In the genomic region with DNA sequence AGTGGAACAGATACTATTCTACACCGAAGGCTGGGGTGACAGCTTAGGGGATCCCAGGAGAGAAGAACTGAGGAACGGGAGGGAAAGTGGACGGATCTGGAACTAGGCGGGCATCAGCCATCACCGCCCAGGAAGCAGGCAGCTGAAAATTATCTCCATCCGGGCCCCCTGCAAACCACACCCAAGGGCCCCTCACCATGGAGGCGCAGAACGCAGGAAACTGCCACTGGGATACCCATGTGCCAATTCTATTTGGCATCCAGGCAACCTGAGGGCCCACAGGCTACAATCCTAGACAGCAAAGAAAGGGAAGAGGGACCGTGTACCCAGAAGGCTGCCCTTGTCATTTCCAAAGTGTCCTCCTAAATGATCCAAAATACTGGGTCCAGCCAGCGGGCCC, we compare ENCODE assay signal across 8 mouse cellular contexts. TPM values are rescaled to one million over a fixed set of nuclear protein-coding genes. Genes with fewer than 3 reads are reported as not detected.
DNase-seq lines count a peak whose midpoint lies in the region; ATAC-seq lines count a peak whose summit lies in the region.

No protein-coding gene starts in this region.

- ATAC-seq in erythroblast, adult 5-6 weeks (replicated peaks; ENCODE audit: low FRiP score, poor library complexity, severe bottlenecking), result no peak
- ATAC-seq in megakaryocyte, adult 5-6 weeks (ENCODE audit: poor library complexity, severe bottlenecking), result no peak
- ATAC-seq in limb, embryonic 11.5 days (ENCODE audit: insufficient number of reproducible peaks, low FRiP score, low TSS enrichment, low read depth), result no peak
- no peak for ATAC-seq in neural tube, embryonic 13.5 days (ENCODE audit: low read depth)

- H3K4me3 ChIP-seq in erythroblast, embryonic 14.5 days (replicated peaks), result peak overlapping the region; percentile 96
- peak overlapping the region; percentile 89 for H3K4me3 ChIP-seq in megakaryocyte, embryonic 14.5 days (replicated peaks)
- H3K4me3 ChIP-seq in limb, embryonic 11.5 days (ENCODE audit: low read depth, low read length), result no peak overlapping the region
- no peak overlapping the region for H3K4me3 ChIP-seq in neural tube, embryonic 13.5 days

- peaks cover 96% of the 10 kb centered on the region for H3K4me1 ChIP-seq in erythroblast, embryonic 14.5 days (ENCODE audit: control insufficient read depth)
- H3K4me1 ChIP-seq in megakaryocyte, embryonic 14.5 days, result peaks cover 88% of the 10 kb centered on the region
- H3K4me1 ChIP-seq in limb, embryonic 11.5 days (ENCODE audit: control insufficient read depth, insufficient read depth, low read length), result peaks cover 21% of the 10 kb centered on the region
- H3K4me1 ChIP-seq in neural tube, embryonic 13.5 days (replicated peaks), result peaks cover 89% of the 10 kb centered on the region

- peaks cover 96% of the 10 kb centered on the region for H3K36me3 ChIP-seq in erythroblast, embryonic 14.5 days (ENCODE audit: control insufficient read depth)
- H3K36me3 ChIP-seq in megakaryocyte, embryonic 14.5 days (replicated peaks; ENCODE audit: low read length), result peaks cover 51% of the 10 kb centered on the region
- H3K36me3 ChIP-seq in limb, embryonic 11.5 days (ENCODE audit: control insufficient read depth, insufficient read depth, low read length), result no peaks in the 10 kb centered on the region
- peaks cover 10% of the 10 kb centered on the region for H3K36me3 ChIP-seq in neural tube, embryonic 13.5 days

- no peaks in the 10 kb centered on the region for H3K27me3 ChIP-seq in erythroblast, embryonic 14.5 days (ENCODE audit: control insufficient read depth)
- no peaks in the 10 kb centered on the region for H3K27me3 ChIP-seq in megakaryocyte, embryonic 14.5 days (replicated peaks)
- no peaks in the 10 kb centered on the region for H3K27me3 ChIP-seq in limb, embryonic 11.5 days (ENCODE audit: control insufficient read depth, insufficient read depth, low read length)
- no peaks in the 10 kb centered on the region for H3K27me3 ChIP-seq in neural tube, embryonic 13.5 days

- no peaks in the 10 kb centered on the region for H3K9me3 ChIP-seq in erythroblast, embryonic 14.5 days (ENCODE audit: control insufficient read depth, low read length)
- H3K9me3 ChIP-seq in megakaryocyte, embryonic 14.5 days, result no peaks in the 10 kb centered on the region
- H3K9me3 ChIP-seq in limb, embryonic 11.5 days (ENCODE audit: control insufficient read depth, low read length), result no peaks in the 10 kb centered on the region
- H3K9me3 ChIP-seq in neural tube, embryonic 13.5 days, result no peaks in the 10 kb centered on the region

- H3K9ac ChIP-seq in limb, embryonic 11.5 days (ENCODE audit: low read length), result no peak overlapping the region
- peak overlapping the region; percentile 61; the same call in 1 of the 2 replicates for H3K9ac ChIP-seq in neural tube, embryonic 13.5 days

- no peak for DNase-seq in limb, embryonic 11.5 days (ENCODE audit: low spot score)
- no peak for DNase-seq in urinary bladder, postnatal 14 days (ENCODE audit: low spot score)
- no peak for DNase-seq in urinary bladder, postnatal 36 days (ENCODE audit: low spot score in 2 of 2)

- peak overlapping the region; percentile 65 for H3K27ac ChIP-seq in limb, embryonic 11.5 days (replicated peaks; ENCODE audit: low read depth, low read length)
- no peak overlapping the region for H3K27ac ChIP-seq in neural tube, embryonic 13.5 days (replicated peaks)

- peak overlapping the region; percentile 48 for H3K4me2 ChIP-seq in limb, embryonic 11.5 days (ENCODE audit: low read depth, severe bottlenecking)
- H3K4me2 ChIP-seq in neural tube, embryonic 13.5 days, result peak overlapping the region; percentile 45; the same call in 1 of the 2 replicates

- WGBS in limb, embryonic 11.5 days, result 86% methylated on average over 10 of the region's 10 CpGs
- WGBS in neural tube, embryonic 13.5 days, result 92% methylated on average over 10 of the region's 10 CpGs

RNA-seq across cellular contexts. Expression of gene Klf16, which starts 6.7 kb away (rescaled TPM):
- 19.9 and 21.2 TPM in 2 replicates for polyA plus RNA-seq in erythroblast, embryonic 14.5 days (2012)
- total RNA-seq in erythroblast, adult 5-6 weeks (2015; ENCODE audit: low replicate concordance), result 0.96 and 1.0 TPM in 2 replicates
- 2.3 and 4.2 TPM in 2 replicates for total RNA-seq in erythroblast, adult 5-6 weeks (2017; ENCODE audit: low replicate concordance)
- polyA plus RNA-seq in megakaryocyte, embryonic 14.5 days (2012; ENCODE audit: insufficient read depth, low replicate concordance), result 35.6 and 98.1 TPM in 2 replicates
- 2.6 and 3.3 TPM in 2 replicates for total RNA-seq in megakaryocyte, adult 5-6 weeks (2015)
- 3.9 and 5.3 TPM in 2 replicates for total RNA-seq in megakaryocyte, adult 5-6 weeks (2017)
- polyA plus RNA-seq in limb, embryonic 11.5 days (2014; fragmentation: Nextera tagmentation; extraction: Ambion mirVana), result 5.7 and 6.6 TPM in 2 replicates
- 4.9 and 5.5 TPM in 2 replicates for polyA plus RNA-seq in neural tube, embryonic 13.5 days (2015; fragmentation: Nextera tagmentation; extraction: Ambion mirVana)

RNA-seq across cellular contexts. Expression of gene Rexo1, which starts 9.1 kb away (rescaled TPM):
- 14.5 and 15.5 TPM in 2 replicates for polyA plus RNA-seq in erythroblast, embryonic 14.5 days (2012)
- 18.0 and 20.2 TPM in 2 replicates for total RNA-seq in erythroblast, adult 5-6 weeks (2015; ENCODE audit: low replicate concordance)
- 10.7 and 12.0 TPM in 2 replicates for total RNA-seq in erythroblast, adult 5-6 weeks (2017; ENCODE audit: low replicate concordance)
- 81.2 and 149 TPM in 2 replicates for polyA plus RNA-seq in megakaryocyte, embryonic 14.5 days (2012; ENCODE audit: insufficient read depth, low replicate concordance)
- 35.9 and 41.5 TPM in 2 replicates for total RNA-seq in megakaryocyte, adult 5-6 weeks (2015)
- total RNA-seq in megakaryocyte, adult 5-6 weeks (2017), result 19.4 and 19.9 TPM in 2 replicates
- polyA plus RNA-seq in limb, embryonic 11.5 days (2014; fragmentation: Nextera tagmentation; extraction: Ambion mirVana), result 27.2 and 32.6 TPM in 2 replicates
- polyA plus RNA-seq in neural tube, embryonic 13.5 days (2015; fragmentation: Nextera tagmentation; extraction: Ambion mirVana), result 26.8 and 28.0 TPM in 2 replicates

RNA-seq across cellular contexts. Expression of gene Abhd17a, which starts 19.7 kb away (rescaled TPM):
- 103 and 117 TPM in 2 replicates for polyA plus RNA-seq in erythroblast, embryonic 14.5 days (2012)
- 23.6 and 66.1 TPM in 2 replicates for total RNA-seq in erythroblast, adult 5-6 weeks (2015; ENCODE audit: low replicate concordance)
- 2.0 and 7.7 TPM in 2 replicates for total RNA-seq in erythroblast, adult 5-6 weeks (2017; ENCODE audit: low replicate concordance)
- polyA plus RNA-seq in megakaryocyte, embryonic 14.5 days (2012; ENCODE audit: insufficient read depth, low replicate concordance), result 581 and 2,064 TPM in 2 replicates
- total RNA-seq in megakaryocyte, adult 5-6 weeks (2015), result 64.8 and 82.1 TPM in 2 replicates
- 21.7 and 31.6 TPM in 2 replicates for total RNA-seq in megakaryocyte, adult 5-6 weeks (2017)
- polyA plus RNA-seq in limb, embryonic 11.5 days (2014; fragmentation: Nextera tagmentation; extraction: Ambion mirVana), result 114 and 121 TPM in 2 replicates
- 108 and 123 TPM in 2 replicates for polyA plus RNA-seq in neural tube, embryonic 13.5 days (2015; fragmentation: Nextera tagmentation; extraction: Ambion mirVana)

RNA-seq across cellular contexts. Expression of gene Atp8b3, which starts 31.5 kb away (rescaled TPM):
- polyA plus RNA-seq in erythroblast, embryonic 14.5 days (2012), result 0.01 and 0.03 TPM in 2 replicates
- not detected in 2 replicates for total RNA-seq in erythroblast, adult 5-6 weeks (2015; ENCODE audit: low replicate concordance)
- 0.43 TPM in 1 of 2 replicates, not detected in the other for total RNA-seq in erythroblast, adult 5-6 weeks (2017; ENCODE audit: low replicate concordance)
- 0.49 TPM in 1 of 2 replicates, not detected in the other for polyA plus RNA-seq in megakaryocyte, embryonic 14.5 days (2012; ENCODE audit: insufficient read depth, low replicate concordance)
- not detected in 2 replicates for total RNA-seq in megakaryocyte, adult 5-6 weeks (2015)
- not detected in 2 replicates for total RNA-seq in megakaryocyte, adult 5-6 weeks (2017)
- 0.37 and 0.48 TPM in 2 replicates for polyA plus RNA-seq in limb, embryonic 11.5 days (2014; fragmentation: Nextera tagmentation; extraction: Ambion mirVana)
- polyA plus RNA-seq in neural tube, embryonic 13.5 days (2015; fragmentation: Nextera tagmentation; extraction: Ambion mirVana), result 1.2 and 1.4 TPM in 2 replicates

RNA-seq across cellular contexts. Expression of gene Scamp4, which starts 32.3 kb away (rescaled TPM):
- 6.8 and 7.3 TPM in 2 replicates for polyA plus RNA-seq in erythroblast, embryonic 14.5 days (2012)
- total RNA-seq in erythroblast, adult 5-6 weeks (2015; ENCODE audit: low replicate concordance), result 7.3 and 14.0 TPM in 2 replicates
- 2.6 and 3.1 TPM in 2 replicates for total RNA-seq in erythroblast, adult 5-6 weeks (2017; ENCODE audit: low replicate concordance)
- polyA plus RNA-seq in megakaryocyte, embryonic 14.5 days (2012; ENCODE audit: insufficient read depth, low replicate concordance), result 19.2 and 31.4 TPM in 2 replicates
- 16.9 and 22.3 TPM in 2 replicates for total RNA-seq in megakaryocyte, adult 5-6 weeks (2015)
- 4.8 and 11.4 TPM in 2 replicates for total RNA-seq in megakaryocyte, adult 5-6 weeks (2017)
- 68.8 and 73.0 TPM in 2 replicates for polyA plus RNA-seq in limb, embryonic 11.5 days (2014; fragmentation: Nextera tagmentation; extraction: Ambion mirVana)
- 62.7 and 64.8 TPM in 2 replicates for polyA plus RNA-seq in neural tube, embryonic 13.5 days (2015; fragmentation: Nextera tagmentation; extraction: Ambion mirVana)

Comparison
In these comparisons a context has a peak if more than half of its experiments do, and no peak if none do; other contexts are left out.
1. H3K4me3 ChIP-seq: peak in erythroblast, embryonic 14.5 days (single experiment) and megakaryocyte, embryonic 14.5 days (single experiment); none in limb, embryonic 11.5 days (single experiment) and neural tube, embryonic 13.5 days (single experiment).